Comparison of ENCODE assay signal across 11 mouse cellular contexts in genomic region chr5:33934081-33934480, GRCm38 (mm10). TPM values are rescaled to one million over a fixed set of nuclear protein-coding genes. Genes with fewer than 3 reads are reported as not detected.
DNase-seq lines count a peak whose midpoint lies in the region; ATAC-seq and TF ChIP-seq lines count a peak whose summit lies in the region.
"Had no signal": no experiment of that assay in that cellular context is flagged by ENCODE, and none has a peak within 500 bp of the region (broad histone marks: within the 10 kb centered on the region; RNA-seq: fewer than 3 reads in every experiment).

No protein-coding gene starts in this region.

- no peak for ATAC-seq in erythroblast, adult 5-6 weeks (replicated peaks; ENCODE audit: low FRiP score, poor library complexity, severe bottlenecking)
- no peak for ATAC-seq in liver, embryonic 13.5 days (ENCODE audit: low read depth)
- ATAC-seq: lung, postnatal 0 days had no signal

- peaks cover 41% of the 10 kb centered on the region for H3K36me3 ChIP-seq in erythroblast, embryonic 14.5 days (ENCODE audit: control insufficient read depth)
- H3K36me3 ChIP-seq in testis, adult 2 months (ENCODE audit: control insufficient read depth, insufficient read depth, low read length), result no peaks in the 10 kb centered on the region; the same call in 1 of the 2 replicates
- peaks cover 36% of the 10 kb centered on the region for H3K36me3 ChIP-seq in liver, embryonic 13.5 days

- H3K4me3 ChIP-seq in erythroblast, embryonic 14.5 days (replicated peaks), result peak overlapping the region; percentile 79
- H3K4me3 ChIP-seq in testis, adult 2 months (ENCODE audit: control insufficient read depth, low read depth, low read length), result peak overlapping the region; percentile 38; the same call in 1 of the 2 replicates
- peak overlapping the region; percentile 91 for H3K4me3 ChIP-seq in liver, embryonic 13.5 days (replicated peaks)

- WGBS in liver, embryonic 13.5 days (ENCODE audit: insufficient replicate concordance), result 30% methylated on average over 2 of the region's 2 CpGs

- TF ChIP-seq POLR2A in testis, adult 2 months (IDR thresholded peaks at IDR 0.05; ENCODE audit: control insufficient read depth, low read depth, low read length), result no peak

- peak overlapping the region; percentile 79 for H3K4me2 ChIP-seq in liver, embryonic 13.5 days

- TF ChIP-seq CTCF in testis, adult 2 months (IDR thresholded peaks at IDR 0.05; ENCODE audit: control insufficient read depth, insufficient read depth, insufficient replicate concordance, low read depth, low read length), result no peak

- peaks cover 53% of the 10 kb centered on the region for H3K4me1 ChIP-seq in erythroblast, embryonic 14.5 days (ENCODE audit: control insufficient read depth)
- H3K4me1 ChIP-seq in testis, adult 2 months (ENCODE audit: control insufficient read depth, insufficient read depth, low read length), result peaks cover 2% of the 10 kb centered on the region; the same call in 1 of the 2 replicates
- H3K4me1 ChIP-seq in liver, embryonic 13.5 days (replicated peaks), result peaks cover 47% of the 10 kb centered on the region

- no peak for DNase-seq in testis, postnatal 10 days (ENCODE audit: low spot score)
- no peak for DNase-seq in liver, embryonic 13.5 days
- no peak for DNase-seq in cerebellum, adult 11-12 months
- no peak for DNase-seq in thymus, postnatal 10 days (ENCODE audit: low spot score in 2 of 2)
- DNase-seq in left cerebral cortex, adult 18-20 months (ENCODE audit: low spot score in 2 of 2), result no peak
- DNase-seq: right cerebral cortex, adult 18-20 months had no signal

- peak overlapping the region; percentile 96 for H3K9ac ChIP-seq in liver, embryonic 13.5 days

- no peak overlapping the region for H3K27ac ChIP-seq in testis, adult 2 months (ENCODE audit: control insufficient read depth, insufficient read depth, low read depth, low read length)
- H3K27ac ChIP-seq in liver, embryonic 13.5 days, result peak overlapping the region; percentile 90

- peaks cover 8% of the 10 kb centered on the region for H3K9me3 ChIP-seq in erythroblast, embryonic 14.5 days (ENCODE audit: control insufficient read depth, low read length)
- H3K9me3 ChIP-seq in liver, embryonic 13.5 days (replicated peaks), result no peaks in the 10 kb centered on the region

- H3K27me3 ChIP-seq in erythroblast, embryonic 14.5 days (ENCODE audit: control insufficient read depth), result no peaks in the 10 kb centered on the region
- H3K27me3 ChIP-seq in testis, adult 2 months (ENCODE audit: control insufficient read depth, insufficient read depth, low read length), result no peaks in the 10 kb centered on the region
- no peaks in the 10 kb centered on the region for H3K27me3 ChIP-seq in liver, embryonic 13.5 days

RNA-seq across cellular contexts. Expression of gene Nelfa, which starts 2.1 kb away (rescaled TPM):
- polyA plus RNA-seq in erythroblast, embryonic 14.5 days (2012), result 3.2 and 4.0 TPM in 2 replicates
- 11.9 and 14.6 TPM in 2 replicates for total RNA-seq in erythroblast, adult 5-6 weeks (2015; ENCODE audit: low replicate concordance)
- 6.1 and 13.0 TPM in 2 replicates for total RNA-seq in erythroblast, adult 5-6 weeks (2017; ENCODE audit: low replicate concordance)
- polyA plus RNA-seq in testis, adult 2 months (2012; rRNA removed), result 33.4 and 38.7 TPM in 2 replicates
- polyA plus RNA-seq in liver, embryonic 13.5 days (2015; fragmentation: Nextera tagmentation; extraction: Ambion mirVana), result 30.9 and 35.5 TPM in 2 replicates
- total RNA-seq in left cerebral cortex, adult 18-20 months (2021), result 10 to 100 TPM; 20.9 to 23.0 TPM

RNA-seq across cellular contexts. Expression of gene Gm1673, which starts 49.2 kb away (rescaled TPM):
- 0.15 TPM in 1 of 2 replicates, not detected in the other for polyA plus RNA-seq in erythroblast, embryonic 14.5 days (2012)
- total RNA-seq in erythroblast, adult 5-6 weeks (2015; ENCODE audit: low replicate concordance), result not detected in 2 replicates
- total RNA-seq in erythroblast, adult 5-6 weeks (2017; ENCODE audit: low replicate concordance), result 1.5 and 3.1 TPM in 2 replicates
- polyA plus RNA-seq in testis, adult 2 months (2012; rRNA removed), result 154 and 207 TPM in 2 replicates
- polyA plus RNA-seq in liver, embryonic 13.5 days (2015; fragmentation: Nextera tagmentation; extraction: Ambion mirVana), result 5.0 and 7.0 TPM in 2 replicates
- total RNA-seq in left cerebral cortex, adult 18-20 months (2021), result 10 to 100 TPM; 81.6 to 83.0 TPM
- total RNA-seq: hematopoietic stem cell, adult 5-6 weeks had no signal

Comparison
In these comparisons a context has a peak if more than half of its experiments do, and no peak if none do; other contexts are left out.
1. H3K4me3 ChIP-seq: peak in every context shown above with its lines; median percentile 91 in liver, embryonic 13.5 days; 79 in erythroblast, embryonic 14.5 days; 38 in testis, adult 2 months.
2. RNA of gene Gm1673, which starts 49.2 kb away (polyA plus RNA-seq): 154 to 207 TPM in testis, adult 2 months; 5.0 to 7.0 TPM in liver, embryonic 13.5 days and 0.15 TPM in erythroblast, embryonic 14.5 days; every median in the first group is over 10 times any median in the second.